Mouse (Mus musculus): ENCODE results near the gene Ncam1.

Ncam1 gene

DNA sequence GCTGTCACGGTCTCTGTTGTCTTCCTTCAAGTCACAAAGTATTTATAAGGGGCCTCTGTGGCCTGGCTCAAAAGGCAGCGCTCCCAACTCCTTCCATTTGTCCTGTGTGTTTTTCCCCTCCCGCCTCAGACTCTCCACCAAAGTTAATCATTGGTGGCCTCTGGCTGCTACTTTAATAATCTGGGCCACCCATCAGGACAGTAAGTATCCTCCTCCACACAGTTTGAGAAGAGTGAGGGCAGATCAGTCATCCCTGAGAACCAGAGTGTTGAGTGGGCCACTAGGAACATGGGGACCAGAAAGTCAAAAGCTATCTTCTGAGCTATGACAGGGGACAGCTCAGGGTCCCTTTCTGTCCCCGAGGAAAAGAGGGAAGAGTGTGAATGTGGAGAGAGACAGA lies 256.1 kb downstream of the Ncam1 start:
- DNase-seq, result no peak

DNA sequence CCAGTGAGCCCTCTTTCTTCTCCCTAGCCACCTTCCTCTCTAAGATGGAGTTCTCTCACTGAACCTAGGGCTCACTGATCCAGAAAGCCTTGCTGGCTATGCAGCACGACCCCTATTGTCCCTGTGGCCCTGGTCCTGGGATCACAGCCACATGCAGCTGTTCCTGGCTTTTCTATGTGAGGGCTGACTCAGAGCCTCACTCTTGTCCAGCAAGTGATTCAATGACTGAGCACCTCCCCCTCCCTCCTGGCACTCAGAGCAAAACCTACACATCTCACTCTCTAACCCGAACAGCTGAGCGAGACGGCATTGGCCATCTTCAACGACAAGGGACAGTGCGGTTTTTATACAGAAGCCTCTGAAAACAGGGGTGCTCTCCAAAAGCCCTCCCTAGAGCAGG lies 260.9 kb downstream of the Ncam1 start:
- DNase-seq, result no peak

DNA sequence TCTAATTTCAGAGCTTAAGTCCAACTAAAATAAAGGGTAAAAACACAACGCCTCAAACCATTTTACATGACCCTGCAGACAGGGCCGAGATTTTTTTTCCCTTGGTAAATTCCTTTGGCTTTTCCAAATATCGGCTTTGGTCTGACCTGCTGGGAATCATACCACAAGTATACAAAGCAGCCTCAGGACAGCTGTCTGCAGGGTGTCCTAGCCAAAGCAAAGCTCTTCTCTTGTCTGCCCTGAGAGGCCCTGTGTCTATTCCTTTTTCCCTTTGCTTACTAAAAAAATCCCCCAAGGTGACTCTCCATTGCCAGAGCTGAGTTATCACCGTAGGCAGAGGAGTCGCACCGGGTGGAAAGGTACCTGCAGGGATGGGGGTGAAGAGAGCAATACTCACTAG lies 262.1 kb downstream of the Ncam1 start:
- no peak for DNase-seq

DNA sequence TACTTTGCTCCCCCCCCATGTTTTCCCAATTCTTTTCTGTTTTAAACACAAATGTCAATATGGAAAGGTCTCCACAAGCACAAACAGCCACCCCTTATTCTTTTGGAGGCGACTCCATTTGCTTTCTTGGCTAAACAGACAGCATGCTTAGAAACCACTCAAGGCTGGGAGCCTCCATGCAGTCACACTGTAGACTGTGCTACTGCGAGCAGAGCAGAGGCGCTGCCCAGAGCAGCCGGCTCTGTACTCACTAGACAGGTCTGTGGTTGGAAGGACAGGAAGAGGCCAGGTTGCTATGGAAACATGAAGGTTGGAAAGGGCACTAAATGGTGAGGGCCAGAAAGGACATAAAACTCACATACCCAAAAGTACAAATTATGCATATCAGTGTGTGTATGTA lies 263.8 kb downstream of the Ncam1 start:
- no peak for DNase-seq

DNA sequence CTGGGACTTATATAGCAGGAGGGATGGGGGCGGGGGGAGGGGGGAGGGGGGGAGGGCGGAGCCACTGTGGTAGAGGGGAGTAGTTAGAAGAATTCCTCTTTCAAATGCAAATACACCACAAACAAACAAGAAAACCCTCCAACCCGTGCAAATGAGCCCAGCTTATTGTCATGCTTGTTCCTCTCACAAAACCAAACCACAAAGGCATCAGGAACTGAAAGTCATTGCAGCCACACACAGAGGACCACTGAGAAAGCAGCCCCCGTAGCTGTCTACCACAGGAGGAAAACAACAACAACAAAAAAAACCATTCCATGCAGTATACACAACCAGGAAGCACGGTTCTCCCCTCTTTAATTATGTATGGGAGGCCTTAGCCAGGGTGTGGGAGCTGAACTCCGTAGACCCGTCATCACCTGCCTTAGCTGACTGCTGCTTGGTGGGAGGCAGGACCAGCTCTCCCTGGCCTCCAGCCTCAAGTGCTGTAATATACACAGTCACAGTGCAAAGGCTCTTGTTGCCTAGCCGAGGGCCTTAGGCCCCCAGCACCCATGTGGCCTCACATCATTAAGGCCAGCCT lies 264.7 kb downstream of the Ncam1 start:
- DNase-seq, result no peak

DNA sequence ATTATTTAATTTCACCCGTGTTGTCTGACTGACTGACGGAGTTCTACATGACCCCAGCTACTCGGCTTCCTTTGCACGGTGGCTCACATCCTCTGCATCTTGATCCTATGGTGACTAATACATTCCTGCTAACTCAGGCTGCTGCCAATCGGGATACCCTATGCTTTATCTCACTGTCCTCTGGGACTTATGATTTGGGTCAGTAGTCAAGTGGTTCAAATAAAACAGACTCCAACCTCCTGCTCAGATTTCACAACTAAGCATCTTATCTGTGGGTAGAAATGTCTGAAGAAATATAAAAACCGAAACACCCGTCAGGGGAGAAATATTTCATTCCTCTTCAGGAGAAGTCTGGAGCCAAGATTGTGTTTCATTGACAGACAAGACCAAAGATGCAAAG lies 265.3 kb downstream of the Ncam1 start:
- DNase-seq, result no peak

DNA sequence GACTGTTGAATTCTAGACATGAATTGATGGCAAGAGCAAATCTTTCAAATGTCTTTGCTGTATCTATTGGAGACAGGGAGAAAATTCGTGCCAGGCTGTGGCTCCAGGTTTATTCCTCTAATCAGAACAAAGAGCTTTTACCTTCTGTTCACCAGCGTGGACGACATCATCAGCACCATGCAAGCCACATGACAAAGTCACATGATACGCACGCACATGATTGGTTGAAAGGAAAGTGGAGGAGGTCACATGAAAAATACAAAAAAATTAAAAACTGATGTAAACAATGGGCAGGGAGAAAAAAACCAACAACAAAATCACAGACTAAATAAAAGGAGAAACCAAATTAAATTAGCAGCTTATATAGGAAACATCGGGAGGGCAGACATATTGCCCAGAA lies 266.9 kb downstream of the Ncam1 start:
- DNase-seq, result no peak

DNA sequence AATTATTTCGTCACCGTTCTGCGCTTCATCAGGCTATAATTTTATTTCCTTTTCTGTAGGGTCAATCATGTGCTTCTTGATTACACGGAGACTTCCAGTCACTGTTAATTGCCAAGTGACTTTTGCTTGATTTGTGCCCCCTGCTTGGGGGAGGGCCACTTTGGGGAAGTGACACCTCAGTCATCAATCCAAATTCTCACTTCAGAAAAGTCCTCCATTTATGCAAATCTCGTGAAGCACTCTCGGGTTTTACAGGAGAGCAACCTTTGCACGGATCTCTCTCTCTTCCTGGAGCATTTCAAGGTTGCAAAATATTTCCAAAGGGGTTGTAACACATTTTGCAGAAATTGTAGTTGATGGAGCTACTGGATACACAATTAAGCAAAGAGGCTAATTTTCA lies 267.5 kb downstream of the Ncam1 start:
- DNase-seq, result no peak

DNA sequence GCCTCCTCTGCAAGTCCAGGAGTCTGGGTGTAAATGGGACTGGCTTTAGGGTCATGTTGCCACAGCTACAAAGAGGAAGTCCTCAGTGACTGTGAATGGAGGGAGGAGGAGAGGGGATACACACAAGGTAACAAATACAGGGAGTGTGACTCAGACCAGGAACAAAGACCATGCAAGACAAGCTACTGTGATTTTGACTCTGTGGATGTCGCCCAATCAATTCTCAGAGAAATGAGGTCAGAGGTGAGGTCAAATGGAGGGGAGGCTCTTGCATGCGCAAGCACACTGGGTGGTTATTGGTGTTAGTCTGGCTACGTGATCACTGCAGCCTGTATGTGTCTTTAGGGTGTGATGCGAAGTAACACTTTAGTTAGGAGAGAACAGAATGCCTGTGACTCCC lies 268.0 kb downstream of the Ncam1 start:
- no peak for DNase-seq

DNA sequence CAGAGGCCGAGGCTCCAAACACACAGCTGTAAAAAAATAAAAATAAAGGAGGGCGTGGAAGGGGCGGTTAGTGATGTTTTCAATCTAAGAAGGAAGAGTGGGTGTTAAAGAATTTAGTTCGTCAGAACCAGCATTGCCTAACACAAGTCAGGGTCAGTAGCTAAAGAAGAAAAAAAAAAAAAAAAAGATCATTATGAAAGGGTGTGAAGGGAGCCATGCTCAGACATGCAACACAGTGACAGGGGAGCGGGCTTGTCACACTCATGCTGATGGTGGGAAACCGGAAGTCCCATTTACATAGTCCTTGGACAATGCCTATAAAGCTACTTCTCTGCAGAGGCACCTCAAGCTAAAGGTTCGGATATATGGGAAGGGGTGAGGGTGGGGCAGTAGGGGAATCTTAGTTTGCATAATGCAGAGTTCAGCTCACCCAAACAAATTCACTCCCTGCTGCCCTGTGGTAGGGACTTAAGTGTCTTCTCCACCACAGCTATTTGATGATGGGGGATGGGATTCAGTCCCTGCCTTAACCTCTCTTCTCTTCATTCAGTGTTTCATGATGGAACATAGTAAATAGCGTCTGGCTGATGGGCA lies 269.3 kb downstream of the Ncam1 start:
- DNase-seq, result no peak

DNA sequence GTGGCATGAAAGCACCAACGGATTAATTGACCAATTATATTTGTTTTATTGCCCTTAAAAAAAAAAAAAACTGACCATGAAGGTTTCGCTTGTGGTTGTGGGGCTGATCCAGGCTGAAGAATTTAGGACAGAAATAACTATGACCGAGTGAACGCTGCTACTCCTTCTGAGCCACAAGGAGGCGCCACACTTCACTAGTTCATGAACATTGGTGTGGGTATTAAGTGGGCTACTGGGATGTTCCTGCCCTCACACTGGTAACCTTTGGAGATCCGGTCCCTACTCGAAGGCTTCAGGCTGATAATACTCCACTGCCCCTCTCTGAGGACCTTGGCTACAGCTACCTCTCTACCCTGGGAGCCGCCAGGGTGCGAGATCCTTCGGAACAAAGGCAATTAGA lies 269.8 kb downstream of the Ncam1 start:
- peak; percentile 73 for DNase-seq

DNA sequence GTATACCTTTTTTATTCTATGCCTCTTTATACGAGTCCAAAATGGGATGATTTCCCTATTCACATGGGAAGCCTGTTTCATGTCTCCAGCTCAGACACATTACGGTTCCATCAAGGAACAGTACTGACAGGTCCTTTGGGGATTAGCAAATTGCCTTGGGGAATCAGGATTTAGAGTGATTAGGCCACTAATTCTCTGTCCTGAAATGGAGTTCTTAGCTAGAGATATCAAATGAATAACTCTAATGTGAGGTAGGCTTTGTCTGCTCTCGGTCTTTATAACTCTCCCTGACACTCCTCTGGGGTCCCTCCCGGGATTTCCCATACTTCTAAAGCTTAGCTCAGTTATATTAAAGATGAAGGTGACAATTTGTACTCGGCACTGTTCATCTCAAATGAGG lies 270.7 kb downstream of the Ncam1 start:
- DNase-seq, result peak; percentile 50

DNA sequence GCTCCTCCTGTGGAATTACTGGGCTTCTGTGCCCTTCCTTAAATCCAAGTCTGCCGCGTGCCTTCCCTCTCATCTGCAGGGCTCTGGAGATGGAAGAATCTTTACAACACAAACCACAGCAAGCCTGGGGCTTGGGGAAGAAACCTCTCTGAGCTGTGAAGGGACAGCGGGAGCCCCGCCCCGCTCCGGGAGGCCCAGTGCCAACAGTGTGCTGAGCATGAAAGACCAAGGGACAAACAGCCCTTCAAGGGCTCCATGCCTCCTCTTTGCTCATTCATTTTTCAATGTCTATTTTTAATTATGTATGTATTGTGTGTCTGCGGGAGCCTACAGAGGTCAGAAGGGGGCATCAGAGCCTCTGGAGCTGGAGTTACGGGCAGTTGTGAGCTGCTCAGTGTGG lies 271.4 kb downstream of the Ncam1 start:
- no peak for DNase-seq

DNA sequence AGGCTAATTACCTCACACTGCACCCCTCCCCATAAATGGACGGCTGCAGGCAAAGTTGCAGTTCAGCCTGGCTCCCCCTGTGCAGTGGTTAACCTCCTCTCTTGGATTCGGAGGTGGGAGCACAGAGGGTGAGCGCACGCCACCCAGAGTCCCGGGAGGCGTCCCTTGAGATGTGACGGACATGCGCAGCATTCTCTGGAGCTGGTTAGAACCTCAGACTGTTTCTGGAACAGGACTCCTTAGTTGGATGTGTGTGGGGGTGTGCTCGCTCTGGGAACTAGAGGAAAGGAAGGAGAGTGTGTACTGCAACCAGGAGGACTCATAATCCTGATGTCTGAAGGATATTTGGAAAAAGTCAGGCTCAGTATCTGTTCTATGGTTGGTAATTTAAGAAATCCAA lies 274.0 kb downstream of the Ncam1 start:
- DNase-seq, result no peak

DNA sequence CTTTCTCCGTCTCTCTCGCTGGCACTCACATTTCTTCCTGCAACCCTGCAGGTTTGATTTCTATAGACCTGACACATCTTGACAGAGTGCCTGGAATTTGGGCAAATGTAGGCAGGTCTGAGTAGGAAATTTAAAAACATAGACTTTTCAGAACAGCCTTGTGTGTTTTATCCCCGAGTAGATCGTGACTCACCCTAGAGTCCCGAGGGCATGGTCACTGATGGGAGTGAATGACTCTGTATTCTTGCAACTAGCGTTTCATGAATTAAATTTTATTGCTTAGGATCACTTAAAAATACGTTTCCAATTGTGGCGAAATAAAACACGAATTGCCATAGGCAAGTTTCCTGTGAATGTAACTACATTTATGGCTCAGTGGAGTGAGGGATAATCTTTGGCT lies 274.8 kb downstream of the Ncam1 start:
- no peak for DNase-seq

DNA sequence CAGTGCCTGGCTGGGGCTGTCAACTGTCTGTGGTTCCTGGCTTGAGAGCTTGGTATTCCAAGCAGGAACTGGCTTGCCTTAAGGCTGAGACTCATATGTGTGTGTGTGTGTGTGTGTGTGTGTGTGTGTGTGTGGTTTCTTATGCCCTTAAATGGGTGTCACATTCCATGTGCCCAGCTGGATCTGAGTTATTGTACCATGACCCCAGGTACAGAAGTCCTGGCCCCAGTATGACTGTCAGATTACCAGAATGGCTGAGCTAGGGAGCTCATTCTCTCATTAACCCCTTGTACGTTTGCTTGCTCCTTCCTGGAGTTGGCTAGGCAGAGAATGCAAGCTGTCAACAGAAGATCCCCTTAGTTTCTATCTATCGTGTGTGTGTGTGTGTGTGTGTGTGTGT lies 284.4 kb downstream of the Ncam1 start:
- no peak for DNase-seq

DNA sequence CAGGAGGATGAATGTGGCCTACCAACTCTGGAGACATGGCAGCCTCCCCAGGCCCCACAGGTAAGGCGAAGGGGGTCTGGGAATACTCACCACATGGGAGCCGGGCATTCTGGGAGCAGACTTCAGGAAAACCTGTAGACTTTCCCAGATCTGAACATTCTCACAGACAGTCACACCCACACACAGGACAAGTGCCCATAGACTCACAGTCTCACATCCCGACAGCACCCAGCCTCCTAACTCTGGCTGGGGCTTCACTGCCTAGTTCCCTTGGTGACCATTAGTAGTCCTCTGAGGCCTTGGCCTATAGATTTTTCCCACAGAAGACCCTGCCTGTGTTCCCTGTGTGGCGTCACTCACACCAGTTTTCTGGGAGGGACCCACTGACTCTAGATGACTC lies 288.1 kb downstream of the Ncam1 start:
- DNase-seq, result no peak

DNA sequence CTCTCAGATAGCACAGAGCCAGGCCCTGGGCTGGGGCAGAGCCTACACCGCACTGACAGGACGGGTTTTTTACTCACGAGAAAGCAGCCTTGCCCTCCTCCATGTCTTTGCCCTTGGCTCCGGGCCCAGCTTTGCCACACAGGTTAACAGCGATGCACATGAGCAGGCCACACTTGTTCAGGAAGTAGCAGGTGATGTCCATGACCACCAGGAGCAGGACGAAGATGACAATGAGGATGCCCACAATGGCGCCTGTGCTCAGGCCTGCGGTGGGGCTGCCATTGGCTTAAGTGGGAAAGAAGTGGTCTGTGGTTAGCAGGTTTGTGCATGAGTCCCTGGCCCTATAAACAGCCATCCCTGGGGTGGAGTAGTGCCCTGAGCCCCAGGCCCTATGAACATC lies 289.1 kb downstream of the Ncam1 start:
- no peak for DNase-seq

DNA sequence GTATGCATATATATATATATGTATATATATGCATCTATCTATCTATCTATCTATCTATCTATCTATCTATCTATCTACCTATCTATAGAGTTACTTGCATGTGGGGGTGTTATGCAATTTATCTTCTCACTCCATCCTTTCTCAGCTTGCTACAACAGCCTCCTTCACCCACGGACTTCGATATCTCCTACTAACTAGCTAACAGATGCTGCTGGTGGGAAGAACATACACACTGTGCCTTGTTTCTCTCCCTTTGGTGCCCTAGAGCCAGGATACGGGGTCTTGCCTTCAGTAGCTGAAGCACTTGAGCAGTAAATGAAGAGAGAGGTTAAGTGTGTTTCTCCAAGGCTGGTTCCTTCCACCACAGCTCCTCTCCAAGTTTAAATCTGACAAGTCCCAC lies 289.6 kb downstream of the Ncam1 start:
- no peak for DNase-seq

DNA sequence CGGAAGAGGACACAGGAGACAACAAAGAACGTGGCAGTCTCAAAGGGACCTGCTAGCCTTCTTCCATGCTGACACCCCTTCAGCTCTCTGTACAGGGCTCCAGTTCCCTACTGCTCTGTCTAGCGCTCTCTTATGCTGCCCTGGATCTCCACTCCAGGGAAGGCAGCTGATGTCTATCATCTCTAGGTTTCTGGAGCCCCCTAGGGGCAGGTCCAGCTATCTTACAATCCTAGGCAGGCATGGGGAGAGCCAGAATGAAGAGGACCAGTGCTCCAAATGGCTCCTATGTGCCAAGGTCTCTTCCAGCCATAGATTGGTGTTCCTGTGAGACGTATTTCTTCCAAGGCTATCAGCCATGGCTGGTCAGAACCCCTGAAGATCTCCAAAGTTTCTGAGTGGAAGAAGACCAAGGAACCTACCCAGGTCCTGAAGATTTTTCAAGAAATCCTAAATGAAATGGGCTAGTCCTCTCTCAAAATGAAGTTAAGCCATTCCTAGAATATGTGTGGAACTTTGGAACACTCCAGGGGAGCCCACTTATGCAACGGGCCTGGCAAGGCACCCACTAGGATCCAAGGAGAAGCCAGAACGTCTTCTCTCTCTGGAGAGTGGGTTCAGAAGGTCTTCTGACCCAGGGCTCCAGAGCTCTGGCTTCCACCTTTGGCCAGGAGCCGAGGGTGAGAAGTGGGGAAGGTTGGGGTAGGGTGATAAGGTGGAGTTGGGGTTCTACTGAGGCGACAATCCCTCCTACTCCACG lies 290.7 kb downstream of the Ncam1 start:
- no peak for DNase-seq

DNA sequence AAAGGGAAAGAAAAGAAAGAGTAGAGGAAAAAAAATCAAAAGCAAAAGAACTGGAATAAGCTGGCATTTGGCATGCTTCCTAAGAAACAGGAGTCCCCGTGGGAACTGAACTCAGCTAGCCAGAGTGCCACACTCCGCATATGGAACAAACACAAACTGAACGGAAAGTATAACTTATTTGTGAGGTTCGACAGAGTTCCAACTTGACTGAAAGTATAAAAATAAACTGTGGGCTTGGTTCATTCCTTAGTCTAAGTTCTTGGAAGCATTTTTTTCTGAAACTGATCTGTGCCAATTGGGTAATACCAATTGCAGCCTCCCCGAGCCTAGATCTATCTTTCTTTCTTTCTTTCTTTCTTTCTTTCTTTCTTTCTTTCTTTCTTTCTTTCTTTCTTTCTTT lies 294.1 kb downstream of the Ncam1 start:
- DNase-seq, result no peak

DNA sequence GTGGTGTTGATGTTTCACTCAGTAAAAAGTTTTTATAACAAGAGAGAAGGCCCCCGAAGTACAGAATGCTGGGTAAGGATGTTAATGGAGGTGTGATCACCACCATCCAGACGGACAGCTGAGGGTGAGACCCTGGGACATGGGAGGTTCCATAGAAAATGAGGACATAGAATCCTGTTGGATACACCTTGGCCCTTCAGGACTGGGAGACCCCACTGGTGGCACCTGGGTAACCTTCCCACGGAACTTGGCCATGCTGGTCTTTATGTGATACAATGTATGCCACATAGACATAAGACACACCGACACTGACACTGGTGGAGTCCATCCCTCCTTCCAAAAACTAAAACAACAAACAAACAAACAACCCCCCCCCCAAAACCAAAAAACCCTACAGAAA lies 296.5 kb downstream of the Ncam1 start:
- DNase-seq, result no peak

DNA sequence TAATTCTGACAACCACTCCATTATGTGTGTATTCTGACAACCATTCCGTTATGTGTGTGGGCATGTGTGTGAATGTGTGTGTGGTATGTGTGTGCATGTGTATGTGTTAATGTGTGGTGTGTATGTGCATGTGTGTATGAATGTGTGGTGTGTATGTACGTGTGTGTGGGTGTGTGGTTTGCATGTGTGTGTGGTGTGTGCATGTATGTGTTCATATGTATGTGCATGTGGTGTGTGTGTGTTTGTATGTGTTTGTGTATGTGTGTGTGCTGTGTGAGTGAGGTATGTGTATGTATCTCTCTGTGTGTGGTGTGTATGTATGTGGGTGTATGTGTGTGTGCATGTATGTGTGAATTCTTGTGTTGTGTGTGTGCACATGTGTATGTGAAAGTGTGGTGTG lies 298.8 kb downstream of the Ncam1 start:
- DNase-seq, result no peak

DNA sequence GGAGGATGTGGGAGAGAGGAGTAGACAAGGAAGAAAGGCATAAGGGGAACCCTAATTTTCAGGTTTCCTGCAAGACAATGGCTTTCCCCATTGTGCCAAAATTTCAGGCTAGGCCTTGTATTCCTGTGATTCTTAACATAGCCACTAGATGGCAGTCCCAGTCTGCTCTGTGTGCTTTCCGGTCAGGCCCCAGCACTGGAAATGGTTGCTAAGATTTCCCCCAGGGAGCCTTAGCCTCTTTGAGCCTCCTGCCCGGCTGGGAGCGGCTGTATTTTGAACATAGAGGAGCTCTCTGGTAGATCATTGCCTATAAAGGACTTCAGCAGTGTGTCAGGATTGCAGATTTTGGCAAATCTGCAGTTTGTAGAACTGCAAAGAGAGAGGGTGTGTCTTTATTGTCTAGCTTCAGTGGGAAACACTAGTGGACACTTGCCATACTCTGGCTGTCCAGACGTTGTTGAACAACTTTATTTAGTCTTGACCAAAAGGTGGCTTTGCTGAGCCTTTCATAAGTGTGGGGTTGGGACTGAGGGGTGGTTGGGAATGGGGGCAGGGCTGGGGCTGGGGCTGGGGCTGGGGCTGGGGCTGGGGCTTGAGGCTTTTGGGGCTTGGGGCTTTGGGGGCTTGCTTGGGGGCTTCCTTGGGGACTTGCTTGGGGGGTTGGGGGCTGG lies 304.6 kb downstream of the Ncam1 start:
- peak; percentile 89 for DNase-seq

All from retina, postnatal 1 day (tissue).